Mouse (Mus musculus): ENCODE measurements around the gene Fastkd5.
"Not testable (repeated sequence)": the region's sequence is repeated elsewhere in the genome, so short reads cannot be mapped to it uniquely, and the experiment has no call there.

Gene Fastkd5

DNA sequence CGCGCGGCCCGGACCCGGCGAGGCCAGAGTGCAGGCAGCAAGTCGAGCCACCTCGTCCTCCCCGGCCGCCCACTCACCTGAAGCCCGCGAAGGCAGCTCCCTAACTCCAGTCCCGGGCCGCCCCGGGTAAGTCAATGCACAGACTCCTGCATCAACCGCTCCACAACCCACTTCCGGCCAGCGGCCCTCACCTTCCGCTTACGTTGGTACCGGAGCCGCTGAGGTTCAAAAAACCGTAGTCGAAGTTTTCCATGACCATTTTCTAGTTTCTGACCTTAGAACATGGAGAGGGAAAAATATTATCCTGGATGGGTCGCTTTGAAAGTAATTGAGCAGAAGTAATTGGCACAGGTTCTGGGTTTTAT lies at the start of gene Fastkd5, which contains the start of gene Ubox5:
Fastkd5 (minus strand) TSS at position 189 of the 365 bp plus-strand sequence.
Ubox5 (minus strand) TSS at position 200 of the 365 bp plus-strand sequence.
- DNase-seq (ENCODE audit: low read depth) = peak; percentile 94

DNA sequence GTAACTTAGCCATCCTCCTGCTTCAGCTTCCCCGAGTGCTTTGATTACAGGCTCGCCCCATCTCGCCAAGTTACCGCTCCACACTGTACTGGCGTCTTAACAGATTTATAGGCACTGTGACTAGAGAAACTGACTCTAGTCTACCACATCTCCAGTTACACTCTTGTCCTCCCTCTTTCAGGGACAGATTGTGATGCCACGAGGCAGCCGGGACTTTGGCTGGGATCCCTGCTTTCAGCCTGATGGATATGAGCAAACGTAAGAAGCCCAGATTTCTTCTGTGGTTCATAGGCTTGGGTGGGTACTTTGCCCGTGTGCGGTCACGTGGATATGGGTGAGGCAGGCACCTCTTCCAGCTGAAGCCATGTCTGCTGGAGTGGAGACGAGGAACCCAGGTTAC lies 49.3 kb upstream of the Fastkd5 start:
- DNase-seq (ENCODE audit: low read depth) = no peak

DNA sequence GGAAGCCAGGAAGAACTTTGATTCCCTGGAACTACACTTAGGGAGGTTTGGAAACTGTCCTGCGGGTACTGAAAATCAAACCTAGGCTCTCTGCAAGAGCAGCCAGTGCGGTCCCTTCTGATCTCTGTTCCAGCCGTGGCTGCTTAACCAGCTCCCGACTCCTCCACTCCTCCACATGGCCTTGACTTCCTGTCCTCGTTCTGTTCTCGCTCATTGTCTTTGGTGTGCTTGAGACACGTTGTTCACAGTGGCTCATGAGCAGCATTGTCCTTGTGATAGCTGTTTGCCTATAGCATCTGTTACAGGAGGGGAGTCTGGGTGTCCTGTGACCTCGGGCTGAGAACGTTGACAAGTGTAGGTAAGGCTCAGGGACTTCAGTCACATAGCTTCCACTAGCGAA lies 47.4 kb upstream of the Fastkd5 start:
- no peak for DNase-seq (ENCODE audit: low read depth)

GRCm38 (mm10) chr2:130667559-130667958 lies 37.7 kb upstream of the Fastkd5 start, which contains the start of gene Itpa:
Gene Itpa, plus strand, starts transcription at chr2:130667610.
- peak; percentile 90 for DNase-seq (ENCODE audit: low read depth)

DNA sequence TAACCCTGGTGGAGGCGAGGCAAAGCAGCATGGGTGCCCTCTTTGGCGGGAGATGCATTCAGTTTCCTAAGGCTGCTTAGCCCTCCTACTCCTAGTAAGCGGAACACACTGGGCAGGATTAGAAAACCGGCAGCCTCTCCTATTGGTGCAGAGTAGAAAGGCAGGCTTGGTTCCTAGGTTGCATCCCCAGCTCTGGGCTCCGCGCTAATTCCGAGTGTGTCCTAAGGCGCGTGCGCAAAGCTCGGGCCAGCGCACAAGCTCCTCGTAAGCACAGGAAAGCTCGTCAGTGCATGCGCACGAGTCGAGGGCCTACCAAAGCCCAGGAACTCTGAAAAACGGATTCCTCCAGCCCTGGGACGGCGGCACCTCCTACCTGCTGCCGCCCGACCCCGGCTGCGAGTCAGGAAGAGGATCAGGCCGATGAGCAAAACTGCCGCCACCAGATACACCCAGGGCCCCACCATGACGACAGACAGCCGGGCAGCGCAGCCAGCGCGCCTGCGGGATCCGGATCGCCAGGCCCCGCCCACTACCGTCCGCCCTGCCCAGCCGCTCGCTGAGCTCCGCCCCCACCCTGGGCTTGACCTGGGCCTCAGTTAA lies 34.4 kb upstream of the Fastkd5 start, which contains the start of gene Ddrgk1:
Ddrgk1 (minus strand) TSS at position 558 of the 600 bp plus-strand sequence.
- peak; percentile 99 for DNase-seq (ENCODE audit: low read depth)

DNA sequence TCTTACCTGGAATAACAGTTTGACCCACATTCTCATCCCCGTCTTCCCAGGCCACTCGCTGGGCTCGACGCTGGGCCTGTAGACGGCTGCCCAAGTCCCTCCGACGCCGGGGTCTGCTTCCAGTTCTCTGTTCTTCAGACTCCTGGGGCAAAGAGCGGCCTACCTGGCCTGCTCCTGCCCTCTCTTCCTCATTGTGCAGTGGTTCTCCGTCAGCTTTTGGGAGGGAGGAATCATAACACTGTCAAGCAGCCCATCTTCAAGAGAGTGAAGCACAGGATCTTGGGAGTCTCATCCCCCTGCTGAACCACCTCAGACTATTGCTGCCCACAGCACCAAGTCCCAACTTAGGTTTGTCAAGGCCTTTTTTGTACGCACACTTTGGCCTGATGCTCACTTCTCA lies 33.5 kb upstream of the Fastkd5 start:
- no peak for DNase-seq (ENCODE audit: low read depth)

DNA sequence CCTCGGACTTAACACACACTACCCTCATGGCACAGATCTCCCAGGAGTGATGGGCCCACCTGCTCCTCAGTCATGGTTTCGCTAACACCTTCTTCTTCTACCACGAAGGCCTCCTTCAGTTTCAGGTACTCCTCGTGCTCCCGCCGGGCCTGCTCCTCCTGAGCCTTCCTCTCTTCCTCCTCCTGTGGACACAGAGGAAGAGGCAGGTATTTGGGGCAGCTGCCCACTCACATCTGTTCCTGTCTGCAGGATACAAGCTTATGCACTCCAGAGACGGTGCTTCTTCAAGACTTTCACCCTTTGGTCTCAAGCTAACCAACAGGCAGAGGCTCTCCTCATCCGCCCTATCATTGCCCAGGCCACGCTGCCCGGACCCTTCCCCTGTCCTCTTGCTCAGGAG lies 28.7 kb upstream of the Fastkd5 start:
- no peak for DNase-seq (ENCODE audit: low read depth)

DNA sequence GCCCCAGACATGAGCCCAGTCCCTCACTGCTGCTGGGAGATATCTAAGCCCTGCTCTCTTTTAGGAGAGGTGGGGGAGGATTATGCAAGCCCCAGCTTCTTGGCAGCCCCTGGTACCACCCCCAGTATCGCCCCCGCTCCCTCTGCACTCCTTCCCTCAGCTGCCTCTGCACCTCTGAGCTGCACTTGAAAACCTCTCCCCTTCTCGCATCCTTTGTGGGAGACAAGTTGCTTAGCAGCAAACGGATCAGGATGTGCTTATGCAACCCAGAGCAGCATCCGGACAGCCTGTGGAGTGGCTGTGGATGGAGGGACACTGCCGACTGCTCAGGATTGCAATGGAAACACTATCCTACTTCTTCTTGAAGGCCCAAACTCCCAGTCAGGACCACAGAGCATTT lies 27.7 kb upstream of the Fastkd5 start:
- DNase-seq (ENCODE audit: low read depth) = no peak

DNA sequence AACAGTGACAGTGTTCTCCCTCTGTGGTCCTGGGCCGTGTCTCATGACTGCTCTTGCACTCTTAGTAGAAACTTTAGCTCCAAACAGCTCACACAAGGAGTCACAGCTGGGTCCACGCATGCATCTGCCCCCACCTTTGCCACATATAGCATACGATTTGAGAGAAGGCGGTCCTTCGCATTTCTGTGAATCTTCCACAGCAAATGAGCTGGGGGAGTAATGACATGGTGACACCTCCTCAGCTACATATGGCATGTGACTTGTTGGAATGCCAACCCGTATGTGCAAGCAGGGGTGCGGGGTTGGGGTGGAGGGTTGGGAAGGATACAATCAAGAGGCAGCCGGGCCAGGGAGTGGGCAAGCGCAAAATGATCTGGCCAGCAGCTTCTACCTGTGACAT lies 26.7 kb upstream of the Fastkd5 start:
- no peak for DNase-seq (ENCODE audit: low read depth)

GRCm38 (mm10) chr2:130655660-130656339 lies 26.0 kb upstream of the Fastkd5 start:
- DNase-seq (ENCODE audit: low read depth) = no peak

DNA sequence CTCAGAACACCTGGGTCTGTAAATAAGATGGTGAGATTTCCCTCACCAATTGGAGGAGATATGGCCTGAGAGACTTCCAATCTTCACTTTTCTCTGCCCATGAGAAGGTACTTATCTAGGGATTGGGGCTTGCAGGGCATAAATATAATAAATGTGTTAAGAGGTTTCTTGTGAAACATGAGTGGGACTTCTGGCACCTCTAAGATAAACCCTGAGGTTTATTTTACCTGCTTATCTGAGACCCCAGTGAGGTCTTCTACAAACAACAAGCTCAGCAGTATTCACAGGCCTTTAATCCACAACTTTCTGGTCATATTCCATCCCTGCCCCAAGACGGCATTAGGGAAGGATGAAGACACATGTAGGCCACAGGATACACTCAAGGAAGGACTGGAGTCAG lies 23.9 kb upstream of the Fastkd5 start:
- no peak for DNase-seq (ENCODE audit: low read depth)

DNA sequence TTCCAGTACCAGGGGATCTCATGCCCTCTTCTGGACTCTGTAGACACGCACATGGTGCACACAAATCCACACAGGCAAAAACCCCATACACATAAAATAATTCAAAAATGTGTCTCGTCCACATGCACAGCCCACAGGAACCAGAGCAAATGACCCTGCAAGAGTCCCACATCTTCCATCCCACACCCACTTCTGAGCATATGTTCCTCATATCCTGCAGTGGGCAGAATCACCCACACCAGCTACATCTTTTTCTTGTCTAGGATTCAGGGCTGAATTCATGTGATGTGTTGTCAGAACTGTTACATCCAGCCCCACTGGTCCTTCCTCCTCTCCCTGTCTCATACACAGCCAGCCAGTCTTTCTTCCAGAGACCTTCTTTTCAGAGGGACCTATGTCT lies 23.5 kb upstream of the Fastkd5 start:
- DNase-seq (ENCODE audit: low read depth) = no peak

DNA sequence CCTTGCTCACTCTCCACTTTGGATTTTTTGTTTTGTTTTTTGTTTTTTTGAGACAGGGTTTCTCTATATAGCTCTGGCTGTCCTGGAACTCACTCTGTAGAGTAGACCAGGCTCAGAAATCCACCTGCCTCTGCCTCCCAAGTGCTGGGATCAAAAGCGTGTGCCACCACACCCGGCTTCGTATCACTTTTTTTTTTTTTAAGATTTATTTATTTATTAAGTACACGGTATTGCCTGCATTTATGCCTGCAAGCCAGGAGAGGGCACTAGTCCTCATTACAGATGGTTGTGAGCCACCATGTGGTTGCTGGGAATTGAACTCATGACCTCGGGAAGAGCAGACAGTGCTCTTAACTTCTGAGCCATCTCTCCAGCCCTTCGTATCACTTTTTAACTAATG lies 19.2 kb upstream of the Fastkd5 start:
- DNase-seq (ENCODE audit: low read depth) = not testable (repeated sequence)

DNA sequence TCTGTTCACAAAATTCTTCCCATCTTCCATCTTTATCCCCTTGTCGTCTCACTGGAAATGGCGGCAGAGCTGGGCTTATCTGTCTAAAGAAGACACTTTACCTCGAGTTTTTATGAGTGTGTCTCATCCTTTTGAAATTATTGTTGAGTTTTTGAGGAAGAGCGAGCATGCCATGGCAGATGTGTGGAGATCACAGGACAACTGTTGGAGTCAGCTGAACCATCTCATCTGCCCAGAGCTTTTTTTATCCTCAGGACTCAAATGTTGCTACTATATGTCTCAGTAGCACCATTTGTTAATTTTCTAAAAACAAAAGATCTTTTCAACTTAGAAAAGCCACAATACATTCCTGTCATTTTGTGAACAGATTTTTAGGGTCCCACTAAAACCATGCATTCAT lies 15.4 kb upstream of the Fastkd5 start:
- no peak for DNase-seq (ENCODE audit: low read depth)

DNA sequence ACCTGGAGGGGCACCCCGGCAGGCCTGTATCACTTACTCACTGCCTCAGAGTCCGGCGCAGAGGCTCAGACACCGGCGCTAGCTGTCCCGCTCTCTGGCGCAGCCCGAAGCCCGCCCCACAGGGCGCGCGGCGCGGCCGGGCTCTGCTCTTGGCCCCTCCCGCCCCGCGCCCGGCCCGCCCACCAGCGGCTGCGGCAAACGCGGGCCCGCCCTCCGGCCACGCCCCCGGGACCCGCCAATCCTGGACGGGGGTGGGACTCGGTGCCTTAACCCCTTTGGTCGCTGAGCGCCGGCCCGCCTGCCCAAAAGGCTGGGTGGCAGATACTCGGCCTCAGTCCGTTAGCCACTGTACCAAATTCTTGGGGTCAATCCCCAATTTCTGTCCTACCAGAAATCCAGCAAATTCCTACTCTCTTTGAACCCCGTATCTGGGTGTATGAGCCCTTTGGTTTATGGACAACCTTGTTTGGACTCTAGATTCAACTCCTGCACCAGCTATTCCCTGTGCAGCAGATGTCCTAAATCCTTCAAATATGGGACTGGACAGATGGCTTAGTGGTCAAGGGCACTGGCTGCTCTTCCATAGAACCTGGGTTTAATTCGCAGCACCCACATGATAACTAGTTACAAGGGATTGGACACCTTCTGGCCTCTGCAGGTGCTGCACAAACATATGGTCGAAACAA lies 13.0 kb upstream of the Fastkd5 start, which contains the start of gene Lzts3:
Lzts3 (minus strand) TSS at position 120 of the 686 bp plus-strand sequence.
- DNase-seq (ENCODE audit: low read depth) = peak; percentile 69

DNA sequence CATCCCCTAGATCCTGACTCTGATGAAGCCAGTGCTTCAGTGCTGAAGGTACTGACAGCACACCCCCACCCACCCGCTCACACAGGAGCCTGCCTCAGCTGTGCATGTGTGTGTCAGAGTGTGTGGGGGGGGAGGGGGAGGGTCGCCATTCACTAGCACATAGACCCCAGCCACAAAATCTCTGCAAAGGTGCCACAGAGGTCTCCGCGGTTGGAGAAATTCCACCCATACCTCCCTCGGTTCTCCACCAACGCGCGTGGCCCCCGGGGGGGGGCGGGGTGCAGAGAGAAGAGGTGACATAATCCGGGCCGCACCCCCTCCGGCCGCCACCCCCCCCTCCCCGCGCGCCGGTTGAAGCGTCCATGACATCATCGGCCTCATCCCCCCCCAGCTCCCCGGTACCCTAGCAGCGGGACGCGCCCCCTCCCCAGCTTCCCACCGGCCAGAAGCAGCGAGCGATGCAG lies 12.4 kb upstream of the Fastkd5 start:
- no peak for DNase-seq (ENCODE audit: low read depth)

- no peak for DNase-seq (ENCODE audit: low read depth)
Observed at GRCm38 (mm10) chr2:130641351-130642025, 11.7 kb upstream of the Fastkd5 start.

DNA sequence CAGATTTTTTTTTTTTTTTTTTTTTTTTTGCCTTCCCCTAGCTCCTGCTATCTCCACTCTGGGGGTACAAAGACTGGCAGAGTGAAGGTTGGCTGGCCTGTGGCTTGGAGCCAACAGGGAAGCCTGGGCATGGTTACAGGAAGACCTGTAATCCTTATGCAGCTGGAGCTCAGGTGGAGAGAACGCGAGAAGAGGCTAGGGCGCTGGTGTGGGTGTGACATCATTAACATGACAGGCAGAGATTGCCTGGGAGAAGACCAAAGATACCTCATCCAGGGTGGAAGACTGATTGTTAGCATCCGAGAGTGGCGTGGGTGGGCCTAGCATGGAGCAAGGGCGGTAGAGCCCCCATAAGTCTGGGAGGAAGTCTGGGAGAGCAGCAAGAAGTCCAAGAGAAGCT lies 9.4 kb upstream of the Fastkd5 start:
- DNase-seq (ENCODE audit: low read depth) = no peak

DNA sequence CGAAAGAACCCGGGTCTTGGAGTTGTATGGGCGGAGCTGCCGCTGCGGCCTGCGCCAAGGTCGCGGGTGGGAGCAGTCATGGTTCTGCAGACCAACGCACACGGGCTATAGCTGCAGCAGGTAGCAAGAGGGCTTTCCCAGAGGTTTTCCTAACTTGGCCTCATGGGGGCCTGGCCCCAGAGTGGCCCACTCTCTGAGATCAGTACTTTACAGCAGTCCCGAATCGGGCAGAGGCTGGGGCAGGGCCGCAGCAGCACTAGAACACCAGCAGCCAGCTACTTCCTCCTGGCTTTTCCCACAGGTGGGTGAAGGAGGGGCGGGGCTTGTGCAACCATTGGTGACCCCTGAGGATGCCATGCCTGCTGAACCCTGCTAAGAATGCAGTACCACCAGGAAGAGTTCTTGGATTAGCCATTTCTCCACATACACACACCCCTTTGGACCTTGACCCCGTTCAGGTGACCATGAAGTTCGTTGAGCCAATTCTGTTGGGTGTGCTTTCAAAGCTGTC lies 8.3 kb upstream of the Fastkd5 start:
- DNase-seq (ENCODE audit: low read depth) = no peak

DNA sequence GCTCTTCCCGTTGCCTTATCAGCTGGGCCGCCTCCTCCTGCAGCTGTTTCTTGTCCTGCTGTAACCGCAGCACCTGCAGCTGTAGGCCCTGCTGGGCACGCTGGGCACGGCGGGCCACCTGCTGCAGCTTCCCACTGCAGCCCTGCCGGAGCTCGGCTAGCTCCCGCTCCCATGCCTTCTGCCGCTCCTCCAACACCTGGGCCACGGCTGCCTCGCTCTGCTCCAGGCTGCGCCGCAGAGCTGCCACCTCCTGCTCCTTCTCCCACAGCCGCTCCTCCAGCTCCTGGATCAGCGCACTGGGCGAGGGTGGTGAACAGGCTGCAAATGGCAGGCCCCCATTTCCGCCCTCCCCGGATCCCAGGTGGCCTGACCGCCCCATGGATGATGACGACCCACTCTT lies 6.0 kb upstream of the Fastkd5 start:
- DNase-seq (ENCODE audit: low read depth) = no peak

DNA sequence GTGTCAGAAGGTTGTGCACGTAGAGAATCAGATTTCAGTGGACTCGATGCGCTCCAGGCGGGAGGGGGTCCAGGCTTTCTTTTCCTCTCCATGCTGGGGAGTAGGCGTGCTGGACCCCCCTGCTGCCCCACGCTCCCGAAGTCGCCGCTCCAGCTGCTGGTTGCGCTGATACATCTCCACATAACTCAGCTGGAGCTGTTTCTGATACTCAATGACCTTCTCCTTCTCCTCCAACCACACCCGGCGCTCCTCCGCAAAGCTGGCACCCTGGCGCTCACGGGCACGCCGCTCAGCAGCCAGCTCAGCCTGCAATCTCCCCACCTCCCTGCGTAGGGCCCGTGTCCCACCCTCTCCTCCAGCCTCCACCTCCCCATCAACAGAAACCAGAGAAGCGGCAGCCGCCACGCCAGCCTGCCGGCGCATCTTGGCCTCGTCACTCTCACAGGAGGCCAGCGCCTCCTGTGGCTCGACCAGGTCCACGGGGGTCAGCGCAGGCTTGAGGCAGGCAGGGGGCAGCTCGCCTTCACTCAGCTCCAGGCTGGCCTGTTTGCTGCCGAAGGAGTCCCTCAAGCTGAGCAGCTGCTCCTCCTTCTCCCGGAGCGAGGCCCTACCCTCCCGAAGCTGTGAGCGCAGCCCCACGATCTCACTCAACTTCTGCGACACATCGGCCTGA lies 5.0 kb upstream of the Fastkd5 start:
- no peak for DNase-seq (ENCODE audit: low read depth)

Data from 416B (cell line).